Mouse (Mus musculus): Measurements from ENCODE around the gene 6820408C15Rik. TPM values are rescaled to one million over a fixed set of nuclear protein-coding genes. Genes with fewer than 3 reads are reported as not detected.

6820408C15Rik gene
- polyA plus RNA-seq, 1 experiment = 2.9 TPM

DNA sequence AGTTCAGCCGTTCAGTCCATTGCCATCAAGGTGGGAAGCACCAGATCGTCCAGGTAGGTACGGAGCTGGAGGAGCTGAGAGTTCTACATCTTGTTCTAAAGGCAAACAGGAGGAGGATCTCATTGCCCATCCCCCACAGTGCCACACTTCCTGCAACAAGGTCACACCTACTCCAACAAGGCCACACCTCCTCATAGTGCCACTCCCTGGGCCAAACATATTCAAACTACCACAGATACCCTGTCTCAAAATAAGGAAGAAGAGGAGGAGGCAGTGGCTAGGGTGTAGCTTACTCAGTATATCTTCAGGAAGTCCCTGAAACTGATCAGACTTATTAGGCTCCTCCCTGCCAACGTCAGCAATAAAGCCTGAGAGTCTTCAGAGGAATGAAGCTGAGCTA, 31.2 kb upstream of the 6820408C15Rik start:
- no peak for TF ChIP-seq POLR2A (IDR thresholded peaks at IDR 0.05; ENCODE audit: borderline replicate concordance, control insufficient read depth, low read depth, low read length)
- no peak for TF ChIP-seq CTCF (IDR thresholded peaks at IDR 0.05; ENCODE audit: control insufficient read depth, insufficient read depth, low read length)
- H3K4me3 ChIP-seq (replicated peaks; ENCODE audit: control insufficient read depth, low read depth, low read length) = no peak overlapping the region
- WGBS = 82% methylated on average over 4 of the region's 4 CpGs
- no peaks in the 10 kb centered on the region for H3K4me1 ChIP-seq (ENCODE audit: control insufficient read depth, insufficient read depth, low read length)
- H3K27ac ChIP-seq (ENCODE audit: control insufficient read depth, insufficient read depth, low read depth, low read length, poor library complexity) = no peak overlapping the region

- H3K4me1 ChIP-seq (ENCODE audit: control insufficient read depth, insufficient read depth, low read length) = no peaks in the 10 kb centered on the region
- no peak overlapping the region for H3K4me3 ChIP-seq (replicated peaks; ENCODE audit: control insufficient read depth, low read depth, low read length)
- H3K27ac ChIP-seq (ENCODE audit: control insufficient read depth, insufficient read depth, low read depth, low read length, poor library complexity) = no peak overlapping the region
- TF ChIP-seq POLR2A (IDR thresholded peaks at IDR 0.05; ENCODE audit: borderline replicate concordance, control insufficient read depth, low read depth, low read length) (no peak), CTCF (IDR thresholded peaks at IDR 0.05; ENCODE audit: control insufficient read depth, insufficient read depth, low read length) (peak; percentile 41; the same call in 1 of the 2 replicates)
- 15% methylated on average over 3 of the region's 3 CpGs for WGBS
These were observed 22.6 kb upstream of the 6820408C15Rik start for GRCm38 (mm10) chr2:152392786-152393185.

- no peak for TF ChIP-seq CTCF (IDR thresholded peaks at IDR 0.05; ENCODE audit: control insufficient read depth, insufficient read depth, low read length)
- no peak for TF ChIP-seq POLR2A (IDR thresholded peaks at IDR 0.05; ENCODE audit: borderline replicate concordance, control insufficient read depth, low read depth, low read length)
- WGBS = 75% methylated on average over 9 of the region's 9 CpGs
- H3K27ac ChIP-seq (ENCODE audit: control insufficient read depth, insufficient read depth, low read depth, low read length, poor library complexity) = no peak overlapping the region
- H3K4me1 ChIP-seq (ENCODE audit: control insufficient read depth, insufficient read depth, low read length) = no peaks in the 10 kb centered on the region
- H3K4me3 ChIP-seq (replicated peaks; ENCODE audit: control insufficient read depth, low read depth, low read length) = no peak overlapping the region
These were observed 22.0 kb upstream of the 6820408C15Rik start for GRCm38 (mm10) chr2:152393225-152394017.

DNA sequence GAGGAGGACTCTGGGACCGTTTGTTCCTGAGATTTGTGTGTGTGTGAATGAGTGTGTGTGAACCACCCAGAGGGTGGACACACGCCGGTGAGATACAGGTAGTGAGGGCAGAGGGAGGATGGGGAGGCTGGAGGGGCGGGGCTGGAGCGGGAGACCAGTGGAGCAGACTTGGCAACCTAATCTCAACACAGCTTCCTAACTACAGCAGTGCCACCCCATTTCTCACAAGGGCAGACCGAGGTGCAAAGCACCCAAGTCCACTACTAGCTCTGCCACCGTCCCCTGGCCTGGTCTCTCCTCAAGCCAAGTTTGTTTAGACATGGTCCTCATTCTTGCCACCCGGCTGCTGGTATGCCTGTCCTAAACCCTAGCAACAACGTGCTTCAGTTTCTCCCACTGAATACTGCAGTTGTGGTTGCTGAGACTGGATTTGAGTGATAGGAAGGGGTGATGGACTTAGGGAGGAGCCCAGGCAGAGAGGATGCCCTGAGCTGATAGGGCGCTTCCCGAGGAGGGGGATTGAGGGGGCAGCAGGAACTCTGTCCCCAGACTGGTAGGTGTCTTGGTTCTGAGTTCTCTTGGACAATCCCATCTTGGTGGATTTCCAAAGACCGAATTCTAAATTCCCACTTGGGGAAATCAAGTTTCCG, 20.0 kb upstream of the 6820408C15Rik start:
- TF ChIP-seq CTCF (IDR thresholded peaks at IDR 0.05; ENCODE audit: control insufficient read depth, insufficient read depth, low read length) = no peak
- TF ChIP-seq POLR2A (IDR thresholded peaks at IDR 0.05; ENCODE audit: borderline replicate concordance, control insufficient read depth, low read depth, low read length) = no peak
- Histone ChIP-seq H3K27ac (ENCODE audit: control insufficient read depth, insufficient read depth, low read depth, low read length, poor library complexity) (no peak overlapping the region), H3K4me3 (replicated peaks; ENCODE audit: control insufficient read depth, low read depth, low read length) (no peak overlapping the region), H3K4me1 (ENCODE audit: control insufficient read depth, insufficient read depth, low read length) (no peaks in the 10 kb centered on the region; the same call in none of the 2 replicates)
- 63% methylated on average over 13 of the region's 13 CpGs for WGBS

DNA sequence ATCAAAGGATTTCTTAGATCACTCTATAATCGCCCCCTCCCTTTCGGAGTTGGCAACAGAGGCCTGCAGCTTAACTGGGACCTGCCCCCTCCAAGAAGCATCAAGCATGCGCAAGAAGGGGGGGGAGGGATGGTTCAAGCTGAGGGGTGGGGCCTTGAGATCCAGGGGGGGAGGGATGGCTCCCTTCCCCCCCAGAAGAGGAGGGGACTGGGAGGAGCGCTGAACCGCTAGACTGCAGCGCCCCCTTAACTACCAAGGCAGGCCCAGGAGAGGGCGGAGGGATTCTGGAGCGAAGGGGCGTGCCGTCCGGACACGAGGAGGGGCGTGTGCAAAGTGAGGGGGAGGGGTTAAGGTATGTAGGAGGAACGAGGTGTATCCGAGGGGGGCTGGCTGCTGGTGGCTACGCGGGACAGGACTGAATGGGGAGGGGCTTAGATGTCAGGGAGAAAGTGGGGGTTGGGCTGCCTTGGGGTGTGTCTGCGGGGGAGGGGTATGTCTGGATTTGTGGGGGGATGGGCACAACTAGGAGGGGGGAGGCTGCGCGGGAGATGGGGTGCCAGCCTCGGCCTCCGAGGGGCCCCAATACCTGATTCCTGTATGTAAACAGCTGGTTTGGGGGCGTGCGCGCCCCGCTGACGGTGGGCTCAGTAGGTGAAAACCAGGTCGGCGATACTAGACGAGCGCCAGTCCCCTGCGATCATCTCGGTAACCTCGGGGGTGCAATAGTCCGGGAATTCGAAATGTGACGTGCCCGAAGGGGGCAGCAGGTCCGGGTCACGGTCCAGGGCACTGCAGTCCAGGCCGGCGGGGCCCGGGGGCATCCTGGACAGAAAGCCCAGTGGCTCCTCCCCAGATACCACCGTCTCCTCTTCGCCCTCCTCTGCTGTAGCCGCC, 19.0 kb upstream of the 6820408C15Rik start:
- H3K4me1 ChIP-seq (ENCODE audit: control insufficient read depth, insufficient read depth, low read length) = no peaks in the 10 kb centered on the region; the same call in none of the 2 replicates
- 2% methylated on average over 44 of the region's 46 CpGs for WGBS
- peak overlapping the region; percentile 57 for H3K4me3 ChIP-seq (replicated peaks; ENCODE audit: control insufficient read depth, low read depth, low read length)
- no peak for TF ChIP-seq CTCF (IDR thresholded peaks at IDR 0.05; ENCODE audit: control insufficient read depth, insufficient read depth, low read length)
- TF ChIP-seq POLR2A (IDR thresholded peaks at IDR 0.05; ENCODE audit: borderline replicate concordance, control insufficient read depth, low read depth, low read length) = no peak
- peak overlapping the region; percentile 78; the same call in 1 of the 2 replicates for H3K27ac ChIP-seq (ENCODE audit: control insufficient read depth, insufficient read depth, low read depth, low read length, poor library complexity)

- no peaks in the 10 kb centered on the region; the same call in none of the 2 replicates for H3K4me1 ChIP-seq (ENCODE audit: control insufficient read depth, insufficient read depth, low read length)
- WGBS = under 1% methylated on average over 77 of the region's 77 CpGs
- peak overlapping the region; percentile 78 for H3K27ac ChIP-seq (ENCODE audit: control insufficient read depth, insufficient read depth, low read depth, low read length, poor library complexity)
- peak overlapping the region; percentile 66 for H3K4me3 ChIP-seq (replicated peaks; ENCODE audit: control insufficient read depth, low read depth, low read length)
- TF ChIP-seq POLR2A (IDR thresholded peaks at IDR 0.05; ENCODE audit: borderline replicate concordance, control insufficient read depth, low read depth, low read length) (no peak), CTCF (IDR thresholded peaks at IDR 0.05; ENCODE audit: control insufficient read depth, insufficient read depth, low read length) (no peak)
These were observed 18.3 kb upstream of the 6820408C15Rik start for GRCm38 (mm10) chr2:152397004-152397589.

- Histone ChIP-seq H3K4me3 (replicated peaks; ENCODE audit: control insufficient read depth, low read depth, low read length) (peak within 1 kb of the TSS; percentile 66), H3K27ac (ENCODE audit: control insufficient read depth, insufficient read depth, low read depth, low read length, poor library complexity) (peak within 1 kb of the TSS; percentile 78), H3K4me1 (ENCODE audit: control insufficient read depth, insufficient read depth, low read length) (no peaks in the 10 kb centered on the region; the same call in none of the 2 replicates)
- WGBS = 4% methylated on average over 90 of the region's 104 CpGs
- TF ChIP-seq POLR2A (IDR thresholded peaks at IDR 0.05; ENCODE audit: borderline replicate concordance, control insufficient read depth, low read depth, low read length) (peak; percentile 25; the same call in 1 of the 2 replicates), CTCF (IDR thresholded peaks at IDR 0.05; ENCODE audit: control insufficient read depth, insufficient read depth, low read length) (no peak)
These were observed 17.5 kb upstream of the 6820408C15Rik start, which contains the start of gene Sox12 for GRCm38 (mm10) chr2:152397680-152398435. Gene Sox12 (minus strand): TSS chr2:152398063.
